Mouse (Mus musculus) testis, postnatal 10 days (tissue): ENCODE data around the gene Ccdc86.
A peak's percentile ranks its signal among the peaks of the same experiment; 100 is the strongest.

Source experiments
- DNase-seq: peaks from one replicate; pipeline ENCODE4 v3.0.0; 2021; ENCODE audit warnings: low spot score

Gene Ccdc86

GRCm38 (mm10) chr19:10949558-10949957, 492 bp upstream of the Ccdc86 start:
- no peak for DNase-seq

- DNase-seq: peak; percentile 62
These were observed 650 bp downstream of the Ccdc86 start for GRCm38 (mm10) chr19:10948416-10948815.

- DNase-seq: no peak
These were observed 1.8 kb downstream of the Ccdc86 start for GRCm38 (mm10) chr19:10947219-10947618.

- DNase-seq: no peak
These were observed 2.6 kb downstream of the Ccdc86 start for GRCm38 (mm10) chr19:10946506-10946905.

GRCm38 (mm10) chr19:10943955-10944354, 5.1 kb downstream of the Ccdc86 start:
- DNase-seq: no peak

- peak; percentile 55 for DNase-seq
These were observed 8.1 kb downstream of the Ccdc86 start for GRCm38 (mm10) chr19:10940801-10941457.

GRCm38 (mm10) chr19:10940097-10940800, 8.8 kb downstream of the Ccdc86 start:
- DNase-seq: peak; percentile 84

- DNase-seq: no peak
These were observed 10.3 kb downstream of the Ccdc86 start for GRCm38 (mm10) chr19:10938771-10939170.

- no peak for DNase-seq
These were observed 11.9 kb downstream of the Ccdc86 start, which contains the start of gene Ptgdr2 for GRCm38 (mm10) chr19:10937110-10937563. Ptgdr2 (plus strand) TSS chr19:10937160.

- DNase-seq: no peak
These were observed 13.0 kb downstream of the Ccdc86 start for GRCm38 (mm10) chr19:10936077-10936476.

- DNase-seq: no peak
These were observed 14.0 kb downstream of the Ccdc86 start for GRCm38 (mm10) chr19:10935029-10935428.

GRCm38 (mm10) chr19:10930641-10931040, 18.4 kb downstream of the Ccdc86 start:
- DNase-seq: no peak

GRCm38 (mm10) chr19:10926666-10927065, 22.4 kb downstream of the Ccdc86 start:
- DNase-seq: no peak

GRCm38 (mm10) chr19:10926123-10926621, 22.9 kb downstream of the Ccdc86 start:
- DNase-seq: no peak

- DNase-seq: no peak
These were observed 24.8 kb downstream of the Ccdc86 start for GRCm38 (mm10) chr19:10924220-10924619.

GRCm38 (mm10) chr19:10921058-10921457, 28.0 kb downstream of the Ccdc86 start:
- DNase-seq: no peak

GRCm38 (mm10) chr19:10920532-10920931, 28.5 kb downstream of the Ccdc86 start, which contains the start of gene Zp1:
Zp1 (minus strand) TSS chr19:10920632.
- DNase-seq: no peak

- no peak for DNase-seq
These were observed 30.6 kb downstream of the Ccdc86 start for GRCm38 (mm10) chr19:10918321-10918991.

- DNase-seq: no peak
These were observed 32.6 kb downstream of the Ccdc86 start for GRCm38 (mm10) chr19:10916506-10916905.

- DNase-seq: no peak
These were observed 34.2 kb downstream of the Ccdc86 start for GRCm38 (mm10) chr19:10914870-10915269.

- no peak for DNase-seq
These were observed 34.8 kb downstream of the Ccdc86 start for GRCm38 (mm10) chr19:10914291-10914690.

GRCm38 (mm10) chr19:10909087-10909721, 39.9 kb downstream of the Ccdc86 start:
- DNase-seq: no peak
